Mouse (Mus musculus) hindbrain, embryonic 15.5 days (tissue): ENCODE measurements around the gene Med13l. TPM values are rescaled to one million over a fixed set of nuclear protein-coding genes. Genes with fewer than 3 reads are reported as not detected.
A peak's percentile ranks its signal among the peaks of the same experiment; 100 is the strongest.

Experiments used
- ATAC-seq: fragments of 200-750 bp; cut with Nextera tagmentation; 2 replicates; pipeline ENCODE4 v1.8.0; 2017; ENCODE audit warnings: low read depth, moderate number of reproducible peaks, moderate TSS enrichment; ENCODE audit not compliant: low FRiP score
- H3K27ac ChIP-seq: fragments of 300-500 bp; sonication (generic); replicated peaks from 2 replicates; pipeline ENCODE4 v1.5.1; 2015; ENCODE audit warnings: mild to moderate bottlenecking, inconsistent platforms
- H3K27me3 ChIP-seq: fragments of 300-500 bp; sonication (generic); 2 replicates; pipeline ENCODE4 v1.6.1; 2015; ENCODE audit warnings: control low read depth, inconsistent platforms
- H3K36me3 ChIP-seq: fragments of 300-500 bp; sonication (generic); 2 replicates; pipeline ENCODE4 v1.6.1; 2015; ENCODE audit warnings: control low read depth, inconsistent platforms
- H3K4me1 ChIP-seq: fragments of 300-500 bp; sonication (generic); replicated peaks from 2 replicates; pipeline ENCODE4 v1.6.1; 2015; ENCODE audit warnings: control low read depth, inconsistent platforms
- H3K4me2 ChIP-seq: fragments of 300-500 bp; sonication (generic); 2 replicates; pipeline ENCODE4 v1.6.1; 2015; ENCODE audit warnings: moderate library complexity, mild to moderate bottlenecking, inconsistent platforms
- H3K4me3 ChIP-seq: fragments of 300-500 bp; sonication (generic); 2 replicates; pipeline ENCODE4 v1.5.1; 2015; ENCODE audit warnings: mild to moderate bottlenecking, inconsistent platforms
- H3K9ac ChIP-seq: fragments of 300-500 bp; sonication (generic); 2 replicates; pipeline ENCODE4 v1.6.1; 2015; ENCODE audit warnings: inconsistent platforms
- H3K9me3 ChIP-seq: fragments of 300-500 bp; sonication (generic); 2 replicates; pipeline ENCODE4 v1.6.1; 2016; ENCODE audit warnings: control low read depth, inconsistent platforms
- WGBS: fragments of 180-500 bp; shearing (Covaris S2); methylation state at CpG from one replicate; pipeline ENCODE4 v1.1.7; 2015; 5-methylcytosine and 5-hydroxymethylcytosine counted together
- polyA plus RNA-seq: library from polyadenylated mRNA; unstranded; fragments of >200 nt; fragmentation: Nextera tagmentation; extraction: Ambion mirVana; gene quantifications from 2 replicates; pipeline ENCODE4 v1.2.1, GENCODE M21; 2015

The Med13l gene
- polyA plus RNA-seq, 1 experiment from 2014 or later, result 13.7 TPM

- Histone ChIP-seq H3K9ac (no peak overlapping the region), H3K27ac (peak overlapping the region; percentile 28; the same call in 1 of the 2 replicates), H3K27me3 (no peaks in the 10 kb centered on the region), H3K4me1 (peaks cover 68% of the 10 kb centered on the region), H3K9me3 (no peaks in the 10 kb centered on the region), H3K4me2 (no peak overlapping the region), H3K4me3 (no peak overlapping the region), H3K36me3 (no peaks in the 10 kb centered on the region)
- 0 out of 2 replicates have a peak, but pooled peaks have one; percentile 33 for ATAC-seq
- WGBS, result 34% methylated on average over 7 of the region's 7 CpGs
These were observed 59.3 kb downstream of the Med13l start for GRCm38 (mm10) chr5:118619801-118620200.

DNA sequence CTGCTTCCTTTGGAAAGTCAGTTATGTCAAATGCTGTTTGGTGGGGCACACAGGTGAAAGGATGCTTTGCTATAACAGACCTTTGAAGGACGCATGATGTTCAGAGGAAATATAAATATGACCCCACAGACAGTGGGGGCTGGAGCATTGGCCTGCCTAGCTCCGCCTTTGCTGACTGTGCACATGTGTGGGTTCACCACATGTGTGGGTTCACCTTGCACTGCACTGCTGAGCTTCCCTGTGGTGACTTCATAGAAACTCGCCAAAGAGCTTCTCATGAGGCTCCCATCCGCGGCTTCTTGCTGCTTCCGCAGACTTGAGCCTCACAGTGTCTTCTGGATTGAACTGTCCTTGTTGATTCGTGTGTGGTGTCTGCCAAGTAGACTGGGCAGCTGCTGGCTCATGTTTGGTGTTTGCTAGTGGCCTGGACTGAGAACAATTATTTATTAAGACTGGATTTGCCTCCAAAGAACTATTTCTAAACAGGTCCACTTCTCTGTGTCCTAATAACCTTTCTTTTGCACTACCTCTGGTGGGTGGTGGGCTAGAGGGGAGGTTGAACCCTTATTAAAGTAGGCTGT is 59.9 kb downstream of the Med13l start:
- Histone ChIP-seq H3K4me3 (no peak overlapping the region), H3K9ac (no peak overlapping the region), H3K4me2 (no peak overlapping the region), H3K27me3 (no peaks in the 10 kb centered on the region), H3K27ac (no peak overlapping the region), H3K4me1 (peaks cover 63% of the 10 kb centered on the region), H3K9me3 (no peaks in the 10 kb centered on the region), H3K36me3 (no peaks in the 10 kb centered on the region)
- no peak for ATAC-seq
- 72% methylated on average over 7 of the region's 7 CpGs for WGBS

DNA sequence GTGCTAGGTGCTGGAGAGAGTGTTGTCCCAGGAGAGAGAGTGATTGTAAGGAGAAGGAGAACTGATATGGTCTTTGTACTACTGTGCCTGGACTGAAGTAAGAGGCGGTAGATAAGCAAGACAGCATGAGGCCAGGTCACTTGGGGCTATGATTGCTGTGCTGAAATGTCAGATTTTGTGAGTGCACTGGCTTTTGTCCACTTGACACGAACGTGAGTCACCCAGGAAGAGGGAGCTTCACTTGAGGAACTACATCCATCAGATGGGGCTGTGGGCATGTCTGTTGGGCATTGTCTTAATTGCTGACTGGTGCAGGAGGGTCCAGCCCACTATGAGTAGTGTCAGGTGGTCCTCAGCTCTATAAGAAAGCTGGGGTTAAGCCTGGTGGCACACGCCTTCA is 61.4 kb downstream of the Med13l start:
- Histone ChIP-seq H3K36me3 (no peaks in the 10 kb centered on the region), H3K4me3 (no peak overlapping the region), H3K9ac (no peak overlapping the region), H3K9me3 (no peaks in the 10 kb centered on the region), H3K27ac (no peak overlapping the region), H3K4me2 (no peak overlapping the region), H3K4me1 (peaks cover 62% of the 10 kb centered on the region), H3K27me3 (no peaks in the 10 kb centered on the region)
- ATAC-seq, result no peak
- WGBS, result 85% methylated on average over 4 of the region's 4 CpGs

DNA sequence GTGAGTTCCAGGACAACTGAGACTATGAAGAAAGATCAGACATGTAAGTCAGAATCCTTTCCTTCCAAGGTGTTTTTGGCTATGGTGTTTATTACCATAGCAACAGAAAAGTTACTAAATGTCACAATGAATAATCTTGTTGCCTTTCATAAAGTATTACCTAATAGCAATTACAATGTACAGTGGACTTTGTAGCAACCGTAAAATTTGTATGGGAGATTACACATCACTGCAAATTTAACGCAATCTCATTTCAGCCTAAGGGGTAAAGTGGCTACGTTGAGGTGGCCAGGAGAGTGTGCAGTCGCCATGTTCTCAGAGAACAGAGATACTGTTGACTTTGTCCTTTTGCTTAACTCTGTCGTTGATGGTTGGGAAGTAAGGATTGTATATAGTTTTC is 61.9 kb downstream of the Med13l start:
- 82% methylated on average over 5 of the region's 5 CpGs for WGBS
- Histone ChIP-seq H3K4me1 (peaks cover 57% of the 10 kb centered on the region), H3K36me3 (no peaks in the 10 kb centered on the region), H3K27me3 (no peaks in the 10 kb centered on the region), H3K9me3 (no peaks in the 10 kb centered on the region), H3K27ac (no peak overlapping the region), H3K9ac (no peak overlapping the region), H3K4me3 (no peak overlapping the region), H3K4me2 (no peak overlapping the region)
- ATAC-seq, result no peak

DNA sequence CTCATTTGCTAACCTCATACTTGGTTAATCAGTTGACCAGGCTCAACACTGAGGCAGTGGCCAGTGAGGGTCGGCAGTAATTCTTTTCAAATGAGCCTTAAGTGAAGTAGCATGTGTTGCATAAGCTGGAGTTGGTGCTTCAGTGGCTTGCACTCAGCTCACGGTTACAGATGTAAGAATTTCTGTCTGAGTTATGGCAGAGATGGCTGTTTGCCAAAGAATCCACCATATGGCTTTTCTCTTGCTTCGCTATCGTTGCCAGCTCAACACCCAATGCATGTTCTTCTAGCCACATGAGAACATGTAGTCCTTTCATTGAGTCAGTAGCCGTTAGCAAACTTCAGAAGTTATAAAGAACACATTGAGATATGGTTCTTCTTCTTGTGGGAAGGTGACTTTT is 63.3 kb downstream of the Med13l start:
- Histone ChIP-seq H3K36me3 (no peaks in the 10 kb centered on the region), H3K27ac (no peak overlapping the region), H3K27me3 (no peaks in the 10 kb centered on the region), H3K4me3 (no peak overlapping the region), H3K4me2 (no peak overlapping the region), H3K4me1 (peaks cover 46% of the 10 kb centered on the region), H3K9me3 (no peaks in the 10 kb centered on the region), H3K9ac (no peak overlapping the region)
- ATAC-seq, result no peak
- 76% methylated on average over 5 of the region's 5 CpGs for WGBS

DNA sequence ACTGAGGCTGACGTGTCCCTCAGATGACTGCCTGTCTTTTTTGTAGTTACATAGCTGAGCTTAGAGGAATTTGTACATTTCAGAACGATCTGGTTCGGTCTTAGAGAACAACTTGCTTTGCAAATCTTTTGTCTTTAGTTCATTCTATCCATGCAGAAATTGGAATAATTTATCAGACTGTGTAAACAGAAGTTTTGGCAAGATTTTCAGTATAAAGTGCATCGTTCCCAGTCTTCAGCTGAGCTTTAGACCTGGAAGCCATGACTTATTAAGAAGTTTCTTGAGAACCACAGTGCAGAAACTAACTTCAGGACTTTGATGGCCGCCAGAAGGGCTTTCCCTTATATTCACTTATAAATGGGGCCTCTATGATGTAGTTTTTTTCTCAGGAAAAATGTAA is 67.2 kb downstream of the Med13l start:
- Histone ChIP-seq H3K36me3 (no peaks in the 10 kb centered on the region), H3K4me1 (peaks cover 15% of the 10 kb centered on the region; the same call in 1 of the 2 replicates), H3K27ac (no peak overlapping the region), H3K27me3 (no peaks in the 10 kb centered on the region), H3K4me3 (no peak overlapping the region), H3K4me2 (no peak overlapping the region), H3K9me3 (no peaks in the 10 kb centered on the region), H3K9ac (no peak overlapping the region)
- ATAC-seq, result no peak
- 85% methylated on average over 5 of the region's 5 CpGs for whole genome bisulfite sequencing

DNA sequence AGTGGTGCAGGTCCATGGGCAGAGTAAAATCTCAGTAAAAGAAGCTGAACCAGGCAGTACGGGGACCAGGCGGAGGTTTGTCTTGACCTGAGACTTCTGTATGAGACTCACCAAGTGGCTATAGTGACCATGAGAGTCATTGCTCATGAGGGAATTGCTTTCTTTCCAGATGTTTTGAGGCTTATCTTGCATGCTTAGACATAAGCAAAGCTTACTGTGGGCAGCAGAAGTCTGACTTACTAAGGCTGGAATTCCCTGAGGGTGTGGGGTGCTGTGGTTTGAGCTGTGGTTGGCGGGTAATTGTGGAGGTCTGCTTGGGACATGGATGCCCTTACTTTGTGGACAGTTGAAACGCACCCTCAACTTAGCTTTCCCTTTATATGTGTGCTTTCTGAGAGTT is 67.7 kb downstream of the Med13l start:
- H3K27me3 ChIP-seq, result no peaks in the 10 kb centered on the region
- no peak overlapping the region for H3K4me3 ChIP-seq
- no peak overlapping the region for H3K9ac ChIP-seq
- no peak overlapping the region for H3K4me2 ChIP-seq
- no peak for ATAC-seq
- 94% methylated on average over 4 of the region's 4 CpGs for WGBS
- no peaks in the 10 kb centered on the region for H3K9me3 ChIP-seq
- peaks cover 12% of the 10 kb centered on the region; the same call in 1 of the 2 replicates for H3K4me1 ChIP-seq
- H3K27ac ChIP-seq, result no peak overlapping the region
- no peaks in the 10 kb centered on the region for H3K36me3 ChIP-seq

- H3K36me3 ChIP-seq, result no peaks in the 10 kb centered on the region
- H3K27ac ChIP-seq, result no peak overlapping the region
- 78% methylated on average over 8 of the region's 8 CpGs for WGBS
- no peak overlapping the region for H3K4me3 ChIP-seq
- H3K9me3 ChIP-seq, result no peaks in the 10 kb centered on the region
- no peak overlapping the region for H3K9ac ChIP-seq
- no peak for ATAC-seq
- H3K4me1 ChIP-seq, result peaks cover 29% of the 10 kb centered on the region
- H3K27me3 ChIP-seq, result no peaks in the 10 kb centered on the region
- no peak overlapping the region for H3K4me2 ChIP-seq
These were observed 71.9 kb downstream of the Med13l start for GRCm38 (mm10) chr5:118632346-118632745.

DNA sequence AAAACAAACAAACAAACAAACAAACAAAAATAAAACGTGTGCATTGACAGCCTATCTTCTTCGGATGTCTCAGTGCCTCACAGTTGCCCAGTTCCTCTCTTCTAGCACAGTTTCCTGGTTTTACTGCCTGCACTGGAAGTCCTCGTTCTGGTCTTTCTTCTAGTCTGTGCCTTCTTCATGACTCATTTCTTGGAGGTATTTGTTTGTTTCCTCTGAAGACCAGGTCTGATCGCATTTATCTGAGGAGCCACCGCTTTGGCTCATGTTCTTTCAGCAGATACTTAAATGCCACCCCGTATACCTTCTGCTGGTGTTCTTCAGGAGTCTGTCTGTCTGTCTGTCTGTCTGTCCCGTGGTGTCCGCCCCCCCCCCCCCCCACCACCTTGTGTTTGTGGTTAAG is 72.6 kb downstream of the Med13l start:
- no peaks in the 10 kb centered on the region for H3K36me3 ChIP-seq
- H3K27me3 ChIP-seq, result no peaks in the 10 kb centered on the region
- peaks cover 29% of the 10 kb centered on the region for H3K4me1 ChIP-seq
- H3K4me3 ChIP-seq, result no peak overlapping the region
- H3K4me2 ChIP-seq, result no peak overlapping the region
- no peak overlapping the region for H3K9ac ChIP-seq
- 83% methylated on average over 8 of the region's 8 CpGs for WGBS
- ATAC-seq, result no peak
- H3K27ac ChIP-seq, result no peak overlapping the region
- H3K9me3 ChIP-seq, result no peaks in the 10 kb centered on the region

GRCm38 (mm10) chr5:118635476-118636187 is 75.2 kb downstream of the Med13l start:
- WGBS, result 13% methylated on average over 11 of the region's 11 CpGs
- peak overlapping the region; percentile 32 for H3K27ac ChIP-seq
- no peaks in the 10 kb centered on the region for H3K36me3 ChIP-seq
- H3K27me3 ChIP-seq, result no peaks in the 10 kb centered on the region
- no peak overlapping the region for H3K9ac ChIP-seq
- H3K4me1 ChIP-seq, result peaks cover 22% of the 10 kb centered on the region
- peak; percentile 61; the same call in 1 of the 2 replicates for ATAC-seq
- H3K4me2 ChIP-seq, result no peak overlapping the region
- no peaks in the 10 kb centered on the region for H3K9me3 ChIP-seq
- no peak overlapping the region for H3K4me3 ChIP-seq

DNA sequence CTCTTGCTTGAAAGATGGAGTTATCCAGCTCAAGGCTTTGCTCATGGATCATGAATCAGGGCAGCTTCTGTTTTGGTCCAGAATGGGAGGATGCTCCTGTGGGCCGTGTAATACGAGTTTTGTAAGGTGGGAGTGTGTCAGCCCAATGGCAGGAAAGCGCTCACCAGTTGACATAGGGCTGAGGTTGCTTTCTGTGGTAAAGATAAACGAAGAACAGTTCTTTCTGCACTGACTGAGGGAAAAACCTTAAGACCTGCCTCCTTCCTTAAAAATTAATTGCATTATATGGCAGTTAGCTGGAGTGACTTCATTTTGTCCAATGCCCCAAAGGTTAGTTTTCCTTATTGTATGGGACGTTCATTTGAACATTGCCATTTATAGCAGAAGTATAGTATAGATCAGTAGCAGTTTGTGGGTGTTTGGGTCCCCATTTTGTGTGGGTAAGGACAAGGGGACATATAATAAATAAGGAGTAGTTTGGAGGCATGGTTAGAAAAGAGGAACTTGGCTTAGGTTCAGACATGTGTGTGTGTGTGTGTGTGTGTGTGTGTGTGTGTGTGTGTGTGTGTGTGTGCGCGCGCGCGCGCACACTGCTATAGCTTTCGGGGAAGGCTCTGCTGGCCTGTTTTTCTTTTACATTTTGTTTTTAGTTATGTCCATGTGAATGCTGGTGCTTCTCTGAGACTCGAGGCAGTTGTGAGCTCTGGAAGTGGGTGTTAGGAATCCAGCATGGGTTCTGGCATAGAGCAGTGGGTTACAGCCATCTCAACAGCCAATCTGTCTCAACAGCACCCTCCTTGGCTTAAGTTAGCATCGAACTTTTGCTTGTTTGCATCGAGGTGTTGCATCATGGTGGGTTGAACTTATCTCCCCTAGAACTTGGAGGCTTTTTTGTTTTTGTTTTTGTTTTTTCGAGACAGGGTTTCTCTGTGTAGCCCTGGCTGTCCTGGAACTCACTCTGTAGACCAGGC is 76.2 kb downstream of the Med13l start:
- Histone ChIP-seq H3K4me1 (peaks cover 22% of the 10 kb centered on the region), H3K4me3 (no peak overlapping the region), H3K4me2 (no peak overlapping the region), H3K27me3 (no peaks in the 10 kb centered on the region), H3K9me3 (no peaks in the 10 kb centered on the region), H3K9ac (no peak overlapping the region), H3K36me3 (no peaks in the 10 kb centered on the region), H3K27ac (peak overlapping the region; percentile 32; the same call in 1 of the 2 replicates)
- 90% methylated on average over 16 of the region's 16 CpGs for WGBS
- no peak for ATAC-seq

DNA sequence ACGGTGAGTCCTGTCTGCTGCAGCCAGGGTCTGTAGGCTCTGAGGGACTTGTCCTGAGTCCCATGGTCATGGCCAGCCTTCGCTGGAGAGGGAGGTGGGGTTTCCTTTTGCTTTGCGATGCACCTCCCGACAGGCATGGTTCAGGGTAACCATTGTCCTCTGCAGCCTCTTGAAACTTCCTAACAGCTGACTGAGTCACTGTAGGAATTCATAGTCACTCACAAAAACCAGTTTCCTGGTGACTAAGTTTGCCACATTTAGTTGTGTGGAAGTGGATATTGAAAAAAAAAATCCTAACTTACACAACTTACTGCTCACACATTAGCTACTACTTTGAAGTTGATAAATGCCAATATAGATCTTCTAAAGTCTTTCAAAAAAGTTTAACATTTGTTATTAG is 77.5 kb downstream of the Med13l start:
- H3K9me3 ChIP-seq, result no peaks in the 10 kb centered on the region
- no peak overlapping the region for H3K4me3 ChIP-seq
- no peaks in the 10 kb centered on the region for H3K36me3 ChIP-seq
- no peak overlapping the region for H3K27ac ChIP-seq
- H3K4me1 ChIP-seq, result peaks cover 28% of the 10 kb centered on the region
- H3K27me3 ChIP-seq, result no peaks in the 10 kb centered on the region
- ATAC-seq, result no peak
- WGBS, result 63% methylated on average over 4 of the region's 4 CpGs
- H3K9ac ChIP-seq, result no peak overlapping the region
- no peak overlapping the region for H3K4me2 ChIP-seq
